Mouse (Mus musculus) ES-Bruce4 (cell line): ENCODE measurements around the gene Ifitm10.

Experiments
- CTCF ChIP-seq: IDR thresholded peaks from one replicate; pipeline ENCODE4 v1.8.1; 2011; ENCODE audit warnings: low read depth, low read length
- EP300 ChIP-seq: IDR thresholded peaks from 2 replicates; pipeline ENCODE4 v1.6.1; 2011; ENCODE audit warnings: low read depth, low read length; ENCODE audit not compliant: insufficient read depth
- POLR2A ChIP-seq: IDR thresholded peaks from one replicate; pipeline ENCODE4 v1.8.1; 2011; ENCODE audit warnings: low read length; ENCODE audit not compliant: insufficient read depth

GRCm38 (mm10) chr7:142375261-142375724, 1.7 kb upstream of the Ifitm10 start:
- TF ChIP-seq EP300 (no peak), POLR2A (no peak), CTCF (no peak)
